Mouse (Mus musculus) liver, embryonic 16.5 days (tissue): ENCODE measurements around the gene Baiap3. TPM values are rescaled to one million over a fixed set of nuclear protein-coding genes. Genes with fewer than 3 reads are reported as not detected.

Experiments used
- ATAC-seq: fragments of 200-750 bp; cut with Nextera tagmentation; 2 replicates; pipeline ENCODE4 v1.8.0; 2017; ENCODE audit warnings: low read depth, mild to moderate bottlenecking, moderate number of reproducible peaks, moderate library complexity
- H3K27ac ChIP-seq: fragments of 300-500 bp; sonication (generic); 2 replicates; pipeline ENCODE4 v1.5.1; 2014; ENCODE audit warnings: mild to moderate bottlenecking, low read length
- H3K27me3 ChIP-seq: fragments of 300-500 bp; sonication (generic); 2 replicates; pipeline ENCODE4 v1.6.1; 2014; ENCODE audit warnings: low read depth, low read length, mixed read lengths; ENCODE audit not compliant: control insufficient read depth, insufficient read depth
- H3K36me3 ChIP-seq: fragments of 300-500 bp; sonication (generic); 2 replicates; pipeline ENCODE4 v1.6.1; 2014; ENCODE audit warnings: mild to moderate bottlenecking; ENCODE audit not compliant: control insufficient read depth, insufficient read depth
- H3K4me1 ChIP-seq: fragments of 300-500 bp; sonication (generic); 2 replicates; pipeline ENCODE4 v1.6.1; 2014; ENCODE audit warnings: low read depth, low read length, mixed read lengths; ENCODE audit not compliant: control insufficient read depth
- H3K4me2 ChIP-seq: fragments of 300-500 bp; sonication (generic); 2 replicates; pipeline ENCODE4 v1.6.1; 2014; ENCODE audit warnings: low read depth, low read length, mixed read lengths
- H3K4me3 ChIP-seq: fragments of 300-500 bp; sonication (generic); 2 replicates; pipeline ENCODE4 v1.5.1; 2014; ENCODE audit warnings: low read depth, mild to moderate bottlenecking, low read length
- H3K9ac ChIP-seq: fragments of 300-500 bp; sonication (generic); 2 replicates; pipeline ENCODE4 v1.6.1; 2014; ENCODE audit warnings: low read depth, low read length
- H3K9me3 ChIP-seq: fragments of 300-500 bp; sonication (generic); replicated peaks from 2 replicates; pipeline ENCODE4 v1.6.1; 2016; ENCODE audit warnings: low read length; ENCODE audit not compliant: control insufficient read depth
- WGBS: fragments of 180-500 bp; shearing (Covaris S2); extraction: QIAGEN DNeasy Blood & Tissue Kit; methylation state at CpG from one replicate; pipeline ENCODE4 v1.1.7; 2014; ENCODE audit not compliant: insufficient replicate concordance; 5-methylcytosine and 5-hydroxymethylcytosine counted together
- microRNA-seq: library from miRNA; unstranded; fragments of <30 nt; microRNA quantifications from one replicate; pipeline ENCODE4, GENCODE M21; 2016
- polyA plus RNA-seq: library from polyadenylated mRNA; unstranded; fragments of >200 nt; fragmentation: Nextera tagmentation; extraction: Ambion mirVana; gene quantifications from 2 replicates; pipeline ENCODE4 v1.2.1, GENCODE M21; 2015

The Baiap3 gene
- polyA plus RNA-seq, 1 experiment from 2014 or later: 0.57 TPM

- peaks cover 11% of the 10 kb centered on the region for H3K36me3 ChIP-seq
- 70% methylated on average over 4 of the region's 4 CpGs for WGBS
- H3K9me3 ChIP-seq: no peaks in the 10 kb centered on the region
- H3K27me3 ChIP-seq: no peaks in the 10 kb centered on the region
- H3K4me2 ChIP-seq: no peak overlapping the region
- no peak for ATAC-seq
- H3K4me1 ChIP-seq: no peaks in the 10 kb centered on the region
- no peak overlapping the region for H3K4me3 ChIP-seq
- no peak overlapping the region for H3K9ac ChIP-seq
- H3K27ac ChIP-seq: no peak overlapping the region
These were observed 53.8 kb downstream of the Baiap3 start for GRCm38 (mm10) chr17:25202401-25202800.

Small RNAs within 50 kb of the gene (microRNA-seq; reads per million reads assigned to microRNA genes)
- gene Mir3547: not detected

Other genes starting within 250 kb of the Baiap3 start
- gene Cramp1l, start 240.6 kb downstream of the Baiap3 start, polyA plus RNA-seq: 2.7 and 2.9 TPM in 2 replicates
- 145 and 146 TPM in 2 replicates for gene Ift140, start 240.3 kb downstream of the Baiap3 start, polyA plus RNA-seq
- 6.2 and 7.3 TPM in 2 replicates for gene Tmem204, start 172.8 kb downstream of the Baiap3 start, polyA plus RNA-seq
- gene Telo2, start 140.4 kb downstream of the Baiap3 start, polyA plus RNA-seq: 12.2 TPM in 2 replicates
- not detected in 2 replicates for gene Ptx4, start 135.6 kb downstream of the Baiap3 start, polyA plus RNA-seq
- 9.9 and 10.3 TPM in 2 replicates for gene Clcn7, start 123.0 kb downstream of the Baiap3 start, polyA plus RNA-seq
- gene Ccdc154, start 93.9 kb downstream of the Baiap3 start, polyA plus RNA-seq: 0.04 TPM in 1 of 2 replicates, not detected in the other
- gene Gm38655, start 80.9 kb downstream of the Baiap3 start, polyA plus RNA-seq: not detected in 2 replicates
- 14.2 and 15.1 TPM in 2 replicates for gene BC003965, start 71.8 kb downstream of the Baiap3 start, polyA plus RNA-seq
- gene Unkl, start 68.0 kb downstream of the Baiap3 start, polyA plus RNA-seq: 6.8 and 7.9 TPM in 2 replicates
- 17.8 and 19.9 TPM in 2 replicates for gene Gnptg, start 16.2 kb downstream of the Baiap3 start, polyA plus RNA-seq
- 14.7 and 15.0 TPM in 2 replicates for gene Tsr3, start 16.2 kb downstream of the Baiap3 start, polyA plus RNA-seq
- gene Ube2i, start 18.3 kb upstream of the Baiap3 start, polyA plus RNA-seq: 205 and 211 TPM in 2 replicates
- 3.4 and 4.9 TPM in 2 replicates for gene Prss34, start 42.0 kb upstream of the Baiap3 start, polyA plus RNA-seq
- not detected in 2 replicates for gene Prss28, start 52.3 kb upstream of the Baiap3 start, polyA plus RNA-seq
- not detected in 2 replicates for gene Prss29, start 62.3 kb upstream of the Baiap3 start, polyA plus RNA-seq
- not detected in 2 replicates for gene Tpsab1, start 89.2 kb upstream of the Baiap3 start, polyA plus RNA-seq
- gene Tpsb2, start 109.9 kb upstream of the Baiap3 start, polyA plus RNA-seq: 0.47 and 0.65 TPM in 2 replicates
- gene Tpsg1, start 112.9 kb upstream of the Baiap3 start, polyA plus RNA-seq: 0.44 and 0.51 TPM in 2 replicates
- 0.17 and 0.22 TPM in 2 replicates for gene Cacna1h, start 177.4 kb upstream of the Baiap3 start, polyA plus RNA-seq
- 0.05 and 0.07 TPM in 2 replicates for gene Tekt4, start 198.3 kb upstream of the Baiap3 start, polyA plus RNA-seq
- not detected in 2 replicates for gene Sstr5, start 240.9 kb upstream of the Baiap3 start, polyA plus RNA-seq